Mouse (Mus musculus) testis, adult 2 months (tissue): ENCODE measurements around the gene Gm45140. TPM values are rescaled to one million over a fixed set of nuclear protein-coding genes. Genes with fewer than 3 reads are reported as not detected.

ENCODE experiments used
- H3K27ac ChIP-seq: fragments of 200-500 bp; 2 replicates; pipeline ENCODE4 v1.5.1; 2012; ENCODE audit warnings: low read depth, low read length; ENCODE audit not compliant: control insufficient read depth, insufficient read depth
- H3K27me3 ChIP-seq: fragments of 200-500 bp; 2 replicates; pipeline ENCODE4 v1.6.1; 2012; ENCODE audit warnings: mild to moderate bottlenecking, low read length, moderate library complexity; ENCODE audit not compliant: control insufficient read depth, insufficient read depth
- H3K36me3 ChIP-seq: fragments of 200-500 bp; 2 replicates; pipeline ENCODE4 v1.6.1; 2012; ENCODE audit warnings: mild to moderate bottlenecking, low read length; ENCODE audit not compliant: control insufficient read depth, insufficient read depth
- H3K4me1 ChIP-seq: fragments of 200-500 bp; 2 replicates; pipeline ENCODE4 v1.6.1; 2012; ENCODE audit warnings: low read length; ENCODE audit not compliant: control insufficient read depth, insufficient read depth
- H3K4me3 ChIP-seq: fragments of 200-500 bp; 2 replicates; pipeline ENCODE4 v1.5.1; 2012; ENCODE audit warnings: low read depth, mild to moderate bottlenecking, low read length, moderate library complexity, mixed read lengths; ENCODE audit not compliant: control insufficient read depth
- CTCF ChIP-seq: fragments of 200-500 bp; IDR thresholded peaks from 2 replicates; pipeline ENCODE4 v1.5.1; 2012; ENCODE audit warnings: low read depth, mild to moderate bottlenecking, inconsistent platforms, low read length, moderate library complexity; ENCODE audit not compliant: control insufficient read depth, insufficient read depth, insufficient replicate concordance
- POLR2A ChIP-seq: fragments of 200-500 bp; IDR thresholded peaks from 2 replicates; pipeline ENCODE4 v1.6.1; 2012; ENCODE audit warnings: low read depth, mild to moderate bottlenecking, inconsistent platforms, low read length, moderate library complexity; ENCODE audit not compliant: control insufficient read depth
- polyA plus RNA-seq: library from polyadenylated mRNA; depleted of rRNA; stranded (reverse); fragments of >200 nt; gene quantifications from 2 replicates; pipeline ENCODE4 v1.2.3, GENCODE M21; 2012

The Gm45140 gene
- polyA plus RNA-seq, 1 experiment: 0.95 TPM

GRCm38 (mm10) chr6:87788896-87789587 lies 46.6 kb downstream of the Gm45140 start:
- Histone ChIP-seq H3K27me3 (no peaks in the 10 kb centered on the region), H3K27ac (no peak overlapping the region), H3K4me3 (no peak overlapping the region), H3K36me3 (peaks cover 5% of the 10 kb centered on the region), H3K4me1 (peaks cover 11% of the 10 kb centered on the region)
- TF ChIP-seq POLR2A: no peak
- no peak for TF ChIP-seq CTCF

- TF ChIP-seq CTCF (no peak), POLR2A (no peak)
- H3K36me3 ChIP-seq: peaks cover 5% of the 10 kb centered on the region
- peaks cover 11% of the 10 kb centered on the region for H3K4me1 ChIP-seq
These were observed 47.2 kb downstream of the Gm45140 start for GRCm38 (mm10) chr6:87788266-87788895.

GRCm38 (mm10) chr6:87787108-87787890 lies 48.3 kb downstream of the Gm45140 start:
- Histone ChIP-seq H3K36me3 (peaks cover 5% of the 10 kb centered on the region), H3K27ac (no peak overlapping the region), H3K4me1 (peaks cover 11% of the 10 kb centered on the region), H3K4me3 (no peak overlapping the region), H3K27me3 (no peaks in the 10 kb centered on the region)
- TF ChIP-seq POLR2A (no peak), CTCF (no peak)

More at GRCm38 (mm10) chr6:87788266-87788895, 47.2 kb downstream of the Gm45140 start:
- Histone ChIP-seq H3K27ac (no peak overlapping the region), H3K4me3 (no peak overlapping the region), H3K27me3 (no peaks in the 10 kb centered on the region)

- TF ChIP-seq CTCF: no peak
- Histone ChIP-seq H3K4me3 (no peak overlapping the region), H3K27ac (no peak overlapping the region), H3K27me3 (no peaks in the 10 kb centered on the region), H3K4me1 (peaks cover 11% of the 10 kb centered on the region), H3K36me3 (peaks cover 2% of the 10 kb centered on the region)
These were observed 49.0 kb downstream of the Gm45140 start for GRCm38 (mm10) chr6:87786621-87787020.

- Histone ChIP-seq H3K4me3 (no peak overlapping the region), H3K27me3 (no peaks in the 10 kb centered on the region), H3K27ac (no peak overlapping the region), H3K36me3 (no peaks in the 10 kb centered on the region), H3K4me1 (0 out of 2 replicates have a peak, but pooled peaks cover 3% of the 10 kb centered on the region)
- TF ChIP-seq CTCF (no peak), POLR2A (no peak)
These were observed 51.6 kb downstream of the Gm45140 start for GRCm38 (mm10) chr6:87784033-87784432.

- H3K4me3 ChIP-seq: no peak overlapping the region
- no peaks in the 10 kb centered on the region for H3K36me3 ChIP-seq
- H3K27me3 ChIP-seq: no peaks in the 10 kb centered on the region
- TF ChIP-seq CTCF: no peak
- TF ChIP-seq POLR2A: no peak
- H3K27ac ChIP-seq: no peak overlapping the region
- H3K4me1 ChIP-seq: no peaks in the 10 kb centered on the region
These were observed 54.9 kb downstream of the Gm45140 start for GRCm38 (mm10) chr6:87780546-87781301.
